Mouse (Mus musculus) hindbrain, embryonic 16.5 days (tissue): ENCODE measurements around the gene Parp1. TPM values are rescaled to one million over a fixed set of nuclear protein-coding genes. Genes with fewer than 3 reads are reported as not detected.
A peak's percentile ranks its signal among the peaks of the same experiment; 100 is the strongest.

Source experiments
- ATAC-seq: fragments of 200-750 bp; cut with Nextera tagmentation; 2 replicates; pipeline ENCODE4 v1.8.0; 2017; ENCODE audit warnings: moderate TSS enrichment, moderate library complexity
- H3K27ac ChIP-seq: fragments of 300-500 bp; sonication (generic); 2 replicates; pipeline ENCODE4 v1.5.1; 2014; ENCODE audit warnings: low read depth, mild to moderate bottlenecking, control low read depth, low read length, moderate library complexity
- H3K27me3 ChIP-seq: fragments of 300-500 bp; sonication (generic); replicated peaks from 2 replicates; pipeline ENCODE4 v1.6.1; 2014; ENCODE audit warnings: low read length; ENCODE audit not compliant: control insufficient read depth, insufficient read depth
- H3K36me3 ChIP-seq: fragments of 300-500 bp; sonication (generic); 2 replicates; pipeline ENCODE4 v1.6.1; 2014; ENCODE audit warnings: mild to moderate bottlenecking, low read length, moderate library complexity, mixed read lengths; ENCODE audit not compliant: control insufficient read depth, insufficient read depth
- H3K4me1 ChIP-seq: fragments of 300-500 bp; sonication (generic); 2 replicates; pipeline ENCODE4 v1.6.1; 2014; ENCODE audit warnings: low read depth, low read length; ENCODE audit not compliant: control insufficient read depth, insufficient read depth
- H3K4me2 ChIP-seq: fragments of 300-500 bp; sonication (generic); 2 replicates; pipeline ENCODE4 v1.6.1; 2014; ENCODE audit warnings: mild to moderate bottlenecking, low read length, control low read depth, moderate library complexity
- H3K4me3 ChIP-seq: fragments of 300-500 bp; sonication (generic); 2 replicates; pipeline ENCODE4 v1.5.1; 2014; ENCODE audit warnings: mild to moderate bottlenecking, low read length, control low read depth, moderate library complexity
- H3K9ac ChIP-seq: fragments of 300-500 bp; sonication (generic); 2 replicates; pipeline ENCODE4 v1.6.1; 2014; ENCODE audit warnings: low read depth, mild to moderate bottlenecking, control low read depth, low read length, moderate library complexity
- H3K9me3 ChIP-seq: fragments of 300-500 bp; sonication (generic); 2 replicates; pipeline ENCODE4 v1.6.1; 2014; ENCODE audit warnings: mild to moderate bottlenecking, low read length, moderate library complexity; ENCODE audit not compliant: control insufficient read depth
- WGBS: fragments of 180-500 bp; shearing (Covaris S2); extraction: QIAGEN DNeasy Blood & Tissue Kit; methylation state at CpG from one replicate; pipeline ENCODE4 v1.1.7; 2014; 5-methylcytosine and 5-hydroxymethylcytosine counted together
- microRNA-seq: library from miRNA; unstranded; fragments of <30 nt; microRNA quantifications from one replicate; pipeline ENCODE4, GENCODE M21; 2017
- polyA plus RNA-seq: library from polyadenylated mRNA; unstranded; fragments of >200 nt; fragmentation: Nextera tagmentation; extraction: Ambion mirVana; gene quantifications from 2 replicates; pipeline ENCODE4 v1.2.1, GENCODE M21; 2015

Parp1 gene
- polyA plus RNA-seq, 1 experiment from 2014 or later: 80.2 TPM

DNA sequence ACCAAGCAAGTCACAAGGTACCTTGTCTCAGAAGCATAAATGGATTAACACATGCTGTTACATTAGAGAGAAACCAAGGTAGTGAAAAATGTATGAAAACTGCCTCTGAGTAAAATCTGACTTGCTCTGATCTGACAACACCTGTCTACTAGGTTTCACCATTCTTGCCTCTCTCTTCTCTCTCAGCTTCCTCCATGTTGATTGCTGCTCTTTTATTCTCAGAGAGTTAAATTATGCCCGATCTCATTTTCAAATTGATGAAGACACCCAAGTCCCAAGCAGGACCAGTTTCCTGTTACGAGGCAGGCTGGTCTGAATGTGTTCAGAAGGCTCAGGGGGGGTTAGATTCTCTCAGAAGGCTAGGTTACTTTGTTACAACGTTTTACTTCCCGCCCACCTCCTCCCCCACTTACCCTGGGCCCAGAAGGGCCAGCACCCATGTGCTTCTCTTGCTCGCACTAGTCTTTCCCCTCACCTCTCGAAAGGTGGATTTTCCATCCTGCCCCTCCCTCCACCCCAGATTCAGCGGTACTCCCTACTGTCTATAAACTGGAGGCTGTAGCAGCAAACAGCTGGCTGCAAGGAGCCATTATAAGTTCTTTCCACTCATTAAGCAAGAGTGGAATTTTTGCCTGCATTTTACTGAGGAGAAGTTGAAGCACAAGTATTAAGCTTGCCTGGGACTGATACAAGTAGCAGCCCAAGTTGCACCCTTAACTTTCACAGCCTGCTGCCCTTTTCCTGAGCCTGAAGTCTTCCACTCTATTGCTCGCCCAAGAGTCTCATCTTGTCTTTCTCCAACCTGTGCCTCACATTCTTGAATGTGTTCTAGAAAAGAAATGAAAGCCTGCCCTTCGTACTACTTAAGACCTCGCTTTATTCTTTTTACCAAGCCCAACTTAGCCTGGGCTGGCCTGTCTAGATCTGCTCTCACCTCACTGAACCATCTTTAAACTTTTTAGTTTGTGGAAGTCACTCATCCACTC lies 71.0 kb downstream of the Parp1 start:
- Histone ChIP-seq H3K4me1 (peaks cover 16% of the 10 kb centered on the region), H3K4me3 (peak overlapping the region; percentile 96), H3K36me3 (no peaks in the 10 kb centered on the region), H3K9ac (peak overlapping the region; percentile 92), H3K4me2 (peak overlapping the region; percentile 93), H3K9me3 (no peaks in the 10 kb centered on the region), H3K27ac (no peak overlapping the region; the same call in 1 of the 2 replicates), H3K27me3 (no peaks in the 10 kb centered on the region)
- ATAC-seq: no peak
- WGBS: 48% methylated on average over 10 of the region's 10 CpGs

- Histone ChIP-seq H3K4me1 (peaks cover 16% of the 10 kb centered on the region), H3K27ac (peak overlapping the region; percentile 86), H3K4me3 (peak overlapping the region; percentile 96), H3K27me3 (no peaks in the 10 kb centered on the region), H3K9me3 (no peaks in the 10 kb centered on the region), H3K9ac (peak overlapping the region; percentile 92), H3K36me3 (no peaks in the 10 kb centered on the region), H3K4me2 (peak overlapping the region; percentile 93)
- peak; percentile 83 for ATAC-seq
- 0% methylated on average over 48 of the region's 61 CpGs for WGBS
Measured at GRCm38 (mm10) chr1:180640605-180641125, 71.9 kb downstream of the Parp1 start.

DNA sequence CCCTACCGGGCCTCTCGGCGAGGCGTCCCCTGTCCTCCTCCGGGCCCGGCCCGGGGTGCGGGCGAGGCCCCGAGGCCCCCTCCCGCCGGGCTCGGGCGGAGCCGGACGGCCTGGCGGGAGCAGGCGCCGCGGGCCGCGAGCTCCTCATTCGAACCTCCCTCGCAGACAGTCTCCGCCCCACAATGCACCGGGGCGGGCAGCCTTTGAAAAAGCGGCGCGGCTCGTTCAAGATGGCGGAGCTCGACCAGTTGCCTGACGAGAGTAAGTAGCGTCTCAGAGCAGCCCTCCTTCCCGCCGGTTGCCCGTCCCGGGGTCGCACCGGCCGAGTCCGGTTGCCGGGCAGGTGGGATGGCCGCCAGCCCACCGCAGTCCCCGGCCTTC lies 72.4 kb downstream of the Parp1 start, which contains the start of gene Lin9:
Lin9 (plus strand) TSS at position 14 of the 381 bp plus-strand sequence.
- Histone ChIP-seq H3K4me3 (peak within 1 kb of the TSS; percentile 96), H3K27ac (peak within 1 kb of the TSS; percentile 86), H3K4me1 (peaks cover 16% of the 10 kb centered on the region), H3K9ac (peak within 1 kb of the TSS; percentile 92), H3K36me3 (no peaks in the 10 kb centered on the region), H3K9me3 (no peaks in the 10 kb centered on the region), H3K27me3 (no peaks in the 10 kb centered on the region), H3K4me2 (peak within 1 kb of the TSS; percentile 93)
- peak; percentile 93 for ATAC-seq
- under 1% methylated on average over 24 of the region's 47 CpGs for WGBS

DNA sequence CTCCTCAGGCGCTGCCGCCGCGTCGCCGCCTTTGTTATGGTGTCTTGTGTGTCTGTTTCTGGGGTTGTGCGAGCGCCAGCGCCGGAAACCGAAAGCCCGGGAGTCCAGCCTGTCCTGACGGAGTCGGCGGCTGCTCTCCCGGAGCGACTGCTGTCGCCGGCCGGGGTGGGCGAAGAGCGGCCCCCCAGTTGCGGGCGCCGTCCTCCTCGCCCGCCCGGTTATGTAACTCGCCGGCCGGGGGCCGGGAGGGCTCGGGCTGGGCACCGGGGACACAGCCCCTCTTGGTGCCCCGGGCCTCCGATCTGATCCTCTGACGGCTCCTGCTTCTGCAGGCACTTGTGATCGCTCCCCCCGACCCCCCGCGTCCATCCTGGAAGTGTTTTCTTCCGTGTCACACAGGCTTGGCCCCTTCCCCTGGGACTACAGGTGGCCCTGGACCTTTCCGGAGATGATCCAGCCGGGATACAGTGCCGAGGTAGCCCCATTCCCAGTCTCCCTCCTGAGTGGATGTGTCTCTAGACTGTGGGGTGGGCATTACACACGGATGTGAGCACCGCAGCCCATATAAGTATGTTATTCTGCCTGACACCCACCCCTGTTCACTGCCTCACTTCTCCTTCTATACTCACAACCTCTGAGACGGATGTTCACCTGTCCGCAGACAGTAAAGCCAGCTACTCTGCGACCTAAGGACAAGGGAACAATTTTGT lies 72.9 kb downstream of the Parp1 start:
- Histone ChIP-seq H3K27me3 (no peaks in the 10 kb centered on the region), H3K27ac (peak overlapping the region; percentile 86), H3K4me3 (peak overlapping the region; percentile 96), H3K9ac (peak overlapping the region; percentile 92), H3K36me3 (no peaks in the 10 kb centered on the region), H3K9me3 (no peaks in the 10 kb centered on the region), H3K4me1 (peaks cover 16% of the 10 kb centered on the region), H3K4me2 (peak overlapping the region; percentile 93)
- 5% methylated on average over 35 of the region's 50 CpGs for WGBS
- ATAC-seq: peak; percentile 71

DNA sequence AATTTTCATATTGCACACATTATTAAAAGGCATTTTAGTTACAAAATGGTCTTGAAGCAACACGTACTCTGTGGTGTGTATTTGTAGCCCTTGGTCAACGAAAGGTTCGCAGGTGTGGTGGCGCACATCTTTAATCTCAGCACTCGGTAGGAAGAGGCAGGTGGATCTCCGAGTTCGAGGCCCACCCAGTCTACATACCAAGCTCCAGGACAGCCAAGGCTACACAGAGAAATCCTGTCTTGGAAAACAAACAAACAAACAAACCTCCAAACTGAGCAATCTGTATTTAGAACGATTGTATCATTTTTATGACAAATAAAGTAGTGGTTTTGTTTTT lies 73.5 kb downstream of the Parp1 start:
- WGBS: 81% methylated on average over 8 of the region's 8 CpGs
- H3K27me3 ChIP-seq: no peaks in the 10 kb centered on the region
- H3K36me3 ChIP-seq: no peaks in the 10 kb centered on the region
- no peak for ATAC-seq
- H3K4me3 ChIP-seq: peak overlapping the region; percentile 96
- H3K4me1 ChIP-seq: peaks cover 16% of the 10 kb centered on the region
- peak overlapping the region; percentile 92 for H3K9ac ChIP-seq
- no peaks in the 10 kb centered on the region for H3K9me3 ChIP-seq
- H3K27ac ChIP-seq: no peak overlapping the region
- peak overlapping the region; percentile 93 for H3K4me2 ChIP-seq

Small RNA genes lying within 50 kb of the gene (microRNA-seq; reads per million reads assigned to microRNA genes)
- gene Mir6904: not detected

Other genes starting within 250 kb of the Parp1 start
- 3.8 and 4.0 TPM in 2 replicates for gene Itpkb, start 238.4 kb upstream of the Parp1 start, polyA plus RNA-seq
- gene Stum, start 85.4 kb upstream of the Parp1 start, polyA plus RNA-seq: 15.1 and 18.6 TPM in 2 replicates
- 7.8 and 9.1 TPM in 2 replicates for gene Lin9, start 72.2 kb downstream of the Parp1 start, polyA plus RNA-seq
- not detected in 2 replicates for gene Mixl1, start 128.1 kb downstream of the Parp1 start, polyA plus RNA-seq
- gene Acbd3, start 157.1 kb downstream of the Parp1 start, polyA plus RNA-seq: 21.8 and 22.5 TPM in 2 replicates
- gene H3f3a, start 245.0 kb downstream of the Parp1 start, polyA plus RNA-seq: 2,228 and 2,423 TPM in 2 replicates